Mouse (Mus musculus) G1E (cell line): Measurements from ENCODE around the gene Pcbp3. TPM values are rescaled to one million over a fixed set of nuclear protein-coding genes. Genes with fewer than 3 reads are reported as not detected.
A peak's percentile ranks its signal among the peaks of the same experiment; 100 is the strongest.

Source experiments
- ATAC-seq: 2 replicates; pipeline ENCODE4 v1.8.0; 2016; ENCODE audit warnings: mild to moderate bottlenecking; ENCODE audit not compliant: insufficient number of reproducible peaks, poor library complexity, low FRiP score, severe bottlenecking; ENCODE audit errors: extremely low read depth
- DNase-seq: peaks from one replicate; pipeline ENCODE4 v3.0.0; 2012; ENCODE audit warnings: low spot score
- H3K27me3 ChIP-seq: 2 replicates; pipeline ENCODE4 v1.6.1; 2012; ENCODE audit warnings: mild to moderate bottlenecking, low read length, inconsistent platforms; ENCODE audit not compliant: insufficient read depth
- H3K36me3 ChIP-seq: replicated peaks from 2 replicates; pipeline ENCODE3; 2012; ENCODE audit warnings: mild to moderate bottlenecking, inconsistent platforms
- H3K4me1 ChIP-seq: 2 replicates; pipeline ENCODE4 v1.6.1; 2012; ENCODE audit warnings: low read depth, low read length, inconsistent platforms, mixed read lengths; ENCODE audit not compliant: insufficient read depth
- H3K4me3 ChIP-seq: 2 replicates; pipeline ENCODE4 v1.5.1; 2012; ENCODE audit warnings: low read depth, mild to moderate bottlenecking, inconsistent platforms, low read length, moderate library complexity, mixed read lengths
- H3K9me3 ChIP-seq: replicated peaks from 2 replicates; pipeline ENCODE4 v1.6.1; 2012; ENCODE audit warnings: inconsistent platforms
- CTCF ChIP-seq: IDR thresholded peaks from 2 replicates; pipeline ENCODE4 v1.5.1; 2012; ENCODE audit warnings: low read depth, low read length, inconsistent platforms, mixed read lengths
- GATA1 ChIP-seq: IDR thresholded peaks from 2 replicates; pipeline ENCODE4 v1.6.1; 2012; ENCODE audit warnings: borderline replicate concordance, low read length, inconsistent platforms, mixed read lengths
- GATA2 ChIP-seq: IDR thresholded peaks from 2 replicates; pipeline ENCODE4 v1.6.1; 2012; ENCODE audit warnings: low read depth, low read length, inconsistent platforms, borderline replicate concordance
- POLR2AphosphoS5 ChIP-seq: IDR thresholded peaks from 2 replicates; pipeline ENCODE4 v1.6.1; 2012; ENCODE audit warnings: low read depth, low read length, inconsistent platforms; ENCODE audit not compliant: insufficient replicate concordance
- TAL1 ChIP-seq: conservative IDR thresholded peaks from 2 replicates; pipeline ENCODE4 v1.6.1; 2012; ENCODE audit warnings: low read depth, low read length, inconsistent platforms, mixed read lengths
- polyA plus RNA-seq: library from polyadenylated mRNA; stranded (reverse); fragments of >175 nt; gene quantifications from 2 replicates; pipeline ENCODE4 v1.2.3, GENCODE M21; 2012
- total RNA-seq, 2 experiments: library from RNA; stranded (forward) in 1 of 2; stranded (reverse) in 1 of 2; fragments of 200-1000 nt in 1 of 2; fragments of >200 nt in 1 of 2; fragmentation: Nextera tagmentation in 1 of 2; gene quantifications; 2 replicates each; pipeline ENCODE4 v1.2.3; 2014 to 2017

Pcbp3 gene
- total and polyA plus RNA-seq, 3 experiments: not detected

DNA sequence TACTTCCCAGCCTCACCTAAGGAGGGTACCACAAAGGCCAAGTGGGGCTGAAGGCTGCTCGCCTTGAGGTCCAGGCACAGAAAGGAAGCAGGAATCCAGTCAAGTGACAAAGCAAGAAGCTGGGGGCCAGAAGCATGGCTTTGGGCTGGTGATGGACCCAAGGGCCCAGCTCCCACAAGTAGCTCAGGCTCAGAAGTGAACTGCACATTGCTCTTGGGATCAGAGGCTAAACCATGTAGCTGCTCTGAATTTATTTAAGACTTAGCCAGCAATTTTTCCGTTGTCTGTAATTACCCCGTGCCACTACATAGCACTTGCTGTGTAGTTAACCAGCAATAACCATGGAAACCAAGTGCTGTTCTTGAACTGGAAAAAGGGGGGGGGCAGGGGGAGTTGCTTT is 117.3 kb downstream of the Pcbp3 start:
- TF ChIP-seq GATA1: no peak
- TF ChIP-seq CTCF: no peak
- no peak for TF ChIP-seq TAL1
- no peak for TF ChIP-seq GATA2
- TF ChIP-seq POLR2AphosphoS5: no peak
- H3K9me3 ChIP-seq: no peaks in the 10 kb centered on the region

DNA sequence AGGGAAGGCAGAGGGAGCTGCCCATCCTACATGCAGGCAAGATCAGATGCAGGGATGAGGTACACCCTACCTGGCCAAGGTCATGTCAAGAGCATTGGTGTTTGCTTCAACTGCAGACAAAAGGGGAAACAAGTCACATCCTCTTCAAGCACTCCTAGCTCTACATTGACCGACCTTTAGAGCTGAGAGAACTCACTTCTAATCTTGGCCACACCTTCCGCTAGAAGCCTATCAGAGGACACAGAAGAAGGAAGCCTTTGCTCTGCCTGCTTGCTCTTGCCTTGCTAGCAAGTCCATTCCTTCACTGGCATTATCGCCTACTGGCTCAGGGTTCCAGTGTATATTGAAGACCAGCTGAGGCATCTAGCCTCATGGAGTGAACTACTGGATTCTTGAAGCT is 119.6 kb downstream of the Pcbp3 start:
- H3K4me3 ChIP-seq: no peak overlapping the region
- peaks cover 4% of the 10 kb centered on the region; the same call in 1 of the 2 replicates for H3K27me3 ChIP-seq
- DNase-seq (no peak), ATAC-seq (no peak)
- no peaks in the 10 kb centered on the region for H3K36me3 ChIP-seq
- H3K9me3 ChIP-seq: no peaks in the 10 kb centered on the region
- H3K4me1 ChIP-seq: no peaks in the 10 kb centered on the region
- TF ChIP-seq CTCF: no peak
- TF ChIP-seq TAL1: no peak
- TF ChIP-seq GATA2: no peak
- no peak for TF ChIP-seq POLR2AphosphoS5
- no peak for TF ChIP-seq GATA1

More for the DNA sequence above, 117.3 kb downstream of the Pcbp3 start:
- no peak for DNase-seq
- H3K27me3 ChIP-seq: peaks cover 4% of the 10 kb centered on the region; the same call in 1 of the 2 replicates
- no peaks in the 10 kb centered on the region for H3K36me3 ChIP-seq
- ATAC-seq: no peak
- no peaks in the 10 kb centered on the region for H3K4me1 ChIP-seq
- no peak overlapping the region for H3K4me3 ChIP-seq

DNA sequence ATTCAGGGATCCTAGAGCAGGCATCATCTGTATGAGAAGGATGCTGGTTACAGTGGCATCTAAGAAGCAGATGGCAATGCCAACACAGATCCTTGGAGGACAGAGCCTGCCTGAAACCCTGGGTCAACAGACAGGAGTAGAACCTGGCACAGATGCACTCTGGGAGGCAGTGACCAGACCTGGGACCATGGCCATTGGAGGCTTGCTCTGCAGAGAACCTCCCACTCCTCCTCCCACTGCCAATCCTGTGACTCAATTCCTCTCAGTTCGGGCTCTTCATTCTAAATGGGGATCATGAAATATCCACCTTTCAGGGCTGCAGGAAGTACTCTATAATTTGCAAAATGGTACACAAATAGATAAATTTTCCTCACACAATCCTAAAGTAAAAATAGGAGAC is 120.5 kb downstream of the Pcbp3 start:
- ATAC-seq (no peak), DNase-seq (no peak)
- no peaks in the 10 kb centered on the region for H3K9me3 ChIP-seq
- H3K27me3 ChIP-seq: peaks cover 4% of the 10 kb centered on the region; the same call in 1 of the 2 replicates
- no peaks in the 10 kb centered on the region for H3K4me1 ChIP-seq
- TF ChIP-seq POLR2AphosphoS5: no peak
- no peak for TF ChIP-seq CTCF
- TF ChIP-seq TAL1: no peak
- no peak for TF ChIP-seq GATA2
- H3K4me3 ChIP-seq: no peak overlapping the region
- H3K36me3 ChIP-seq: no peaks in the 10 kb centered on the region

DNA sequence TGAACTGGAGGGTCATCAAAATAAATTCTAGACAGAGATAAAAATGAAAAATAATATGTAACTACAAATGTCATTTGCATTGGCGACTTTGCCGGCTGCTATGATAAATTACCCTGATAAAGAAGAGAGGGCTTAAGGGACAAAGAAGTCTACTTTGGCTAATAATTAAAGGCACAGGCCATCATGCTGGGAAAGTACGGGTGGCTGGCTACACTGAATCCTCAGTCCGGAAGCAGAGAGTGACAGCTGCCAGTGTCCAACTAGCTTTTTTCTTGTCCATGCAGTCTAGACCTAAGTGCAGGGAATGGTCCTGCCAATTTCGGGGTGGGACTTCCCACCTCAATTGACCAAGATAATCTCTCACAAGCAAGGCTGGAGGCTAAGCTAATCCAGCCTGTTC is 121.1 kb downstream of the Pcbp3 start:
- H3K4me3 ChIP-seq: no peak overlapping the region
- no peaks in the 10 kb centered on the region for H3K9me3 ChIP-seq
- no peak for ATAC-seq
- no peak for TF ChIP-seq TAL1
- TF ChIP-seq GATA1: no peak
- no peak for TF ChIP-seq CTCF
- no peak for TF ChIP-seq GATA2
- DNase-seq: no peak
- peaks cover 2% of the 10 kb centered on the region; the same call in 1 of the 2 replicates for H3K4me1 ChIP-seq
- peaks cover 4% of the 10 kb centered on the region; the same call in 1 of the 2 replicates for H3K27me3 ChIP-seq
- H3K36me3 ChIP-seq: no peaks in the 10 kb centered on the region

DNA sequence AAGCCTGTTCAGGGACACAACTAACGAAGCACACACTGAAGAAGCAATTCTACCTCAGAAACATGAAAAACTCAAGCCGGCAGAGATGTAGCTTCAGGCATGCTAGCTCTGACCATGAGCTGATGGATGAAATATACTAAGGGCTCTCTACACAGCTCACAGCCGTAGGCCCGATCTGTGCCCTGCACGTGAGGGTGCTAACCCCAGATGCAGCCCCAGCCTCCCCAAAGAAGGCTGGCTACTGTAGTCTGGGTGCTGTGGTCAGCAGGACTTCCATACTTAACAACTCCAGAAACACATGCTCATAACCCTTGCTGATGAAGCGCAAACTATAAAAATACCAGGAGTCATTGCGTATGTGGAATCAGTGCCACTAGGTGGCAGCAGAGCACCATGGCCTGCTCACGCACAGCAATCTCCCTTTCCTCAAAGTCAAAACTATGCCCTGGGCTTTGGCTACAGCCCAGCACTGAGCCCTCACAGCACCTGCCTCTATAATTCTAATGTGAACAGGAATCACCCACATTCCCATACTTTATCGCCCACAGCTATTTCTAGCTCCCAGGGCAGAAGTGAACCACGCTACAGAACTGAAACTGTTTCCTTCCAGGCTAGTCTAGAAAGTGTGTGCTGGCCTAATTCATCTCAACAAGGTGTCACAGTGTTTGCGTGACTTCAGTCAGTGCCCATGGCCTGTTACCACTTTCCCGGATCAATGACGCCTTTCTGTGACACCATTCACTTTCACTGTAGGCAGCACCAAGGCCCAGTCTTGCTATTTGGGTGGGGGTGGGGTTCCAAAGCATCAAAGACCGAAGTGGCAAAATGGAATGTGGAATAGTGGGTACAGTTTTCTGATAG is 126.0 kb downstream of the Pcbp3 start:
- ATAC-seq: no peak; the same call in 1 of the 2 replicates
- no peaks in the 10 kb centered on the region for H3K27me3 ChIP-seq
- DNase-seq: peak; percentile 37
- no peaks in the 10 kb centered on the region for H3K36me3 ChIP-seq
- peaks cover 2% of the 10 kb centered on the region; the same call in 1 of the 2 replicates for H3K4me1 ChIP-seq
- no peaks in the 10 kb centered on the region for H3K9me3 ChIP-seq
- H3K4me3 ChIP-seq: no peak overlapping the region
- TF ChIP-seq CTCF: peak; percentile 96
- TF ChIP-seq TAL1: no peak

DNA sequence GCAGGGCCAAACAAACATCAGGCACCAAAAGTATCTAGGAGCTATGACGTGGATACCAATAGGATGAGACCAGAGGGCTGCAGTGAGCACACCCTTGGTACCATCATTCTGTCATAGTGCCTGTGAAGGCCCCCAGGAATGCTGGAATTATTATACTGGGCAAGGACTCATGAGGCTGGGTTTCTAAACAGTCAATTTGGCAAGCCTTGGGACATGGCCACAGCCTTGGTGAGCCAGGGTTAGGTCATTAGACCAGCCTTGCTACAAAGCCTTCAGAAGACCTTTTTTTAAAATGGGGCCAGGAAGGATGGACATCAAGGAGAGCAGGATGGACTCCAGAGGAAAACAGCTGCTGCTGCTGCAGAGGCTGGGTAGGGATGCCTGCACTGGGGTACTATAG is 128.8 kb downstream of the Pcbp3 start:
- TF ChIP-seq GATA2 (no peak), POLR2AphosphoS5 (no peak), GATA1 (no peak), CTCF (no peak), TAL1 (no peak)
- H3K9me3 ChIP-seq: no peaks in the 10 kb centered on the region
- DNase-seq (no peak), ATAC-seq (no peak)
- H3K36me3 ChIP-seq: no peaks in the 10 kb centered on the region
- peaks cover 2% of the 10 kb centered on the region; the same call in 1 of the 2 replicates for H3K4me1 ChIP-seq
- H3K4me3 ChIP-seq: no peak overlapping the region
- H3K27me3 ChIP-seq: no peaks in the 10 kb centered on the region

DNA sequence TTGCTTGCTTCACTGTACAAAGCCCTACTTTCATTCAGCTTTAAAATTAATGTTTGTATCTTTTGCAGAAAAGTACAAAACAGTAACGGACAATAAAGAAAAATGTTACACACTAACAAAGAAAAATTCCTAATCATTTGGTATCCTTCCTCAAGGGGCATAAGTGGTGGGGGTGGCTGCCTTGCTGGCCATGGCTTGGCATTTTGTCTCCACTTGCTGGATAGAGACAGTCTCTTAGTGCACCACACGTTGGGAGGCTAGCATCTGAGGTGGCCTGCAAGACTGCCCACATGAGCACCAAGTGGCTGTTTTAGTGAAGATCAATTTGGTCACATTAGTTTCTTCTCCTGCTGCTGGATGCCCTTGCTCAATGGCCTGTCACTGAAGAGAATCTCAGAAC is 129.8 kb downstream of the Pcbp3 start:
- H3K27me3 ChIP-seq: no peaks in the 10 kb centered on the region
- H3K4me1 ChIP-seq: peaks cover 2% of the 10 kb centered on the region; the same call in 1 of the 2 replicates
- H3K9me3 ChIP-seq: no peaks in the 10 kb centered on the region
- no peak overlapping the region for H3K4me3 ChIP-seq
- TF ChIP-seq TAL1: no peak
- TF ChIP-seq GATA1: no peak
- no peak for TF ChIP-seq CTCF
- TF ChIP-seq POLR2AphosphoS5: no peak
- TF ChIP-seq GATA2: no peak
- H3K36me3 ChIP-seq: no peaks in the 10 kb centered on the region
- DNase-seq (no peak), ATAC-seq (no peak)
